Mouse (Mus musculus) liver, embryonic 13.5 days (tissue): ENCODE data around the gene St7. TPM values are rescaled to one million over a fixed set of nuclear protein-coding genes. Genes with fewer than 3 reads are reported as not detected.

Experiments used
- ATAC-seq: fragments of 200-750 bp; cut with Nextera tagmentation; 2 replicates; pipeline ENCODE4 v1.8.0; 2017; ENCODE audit warnings: low read depth, mild to moderate bottlenecking, moderate number of reproducible peaks, moderate library complexity
- DNase-seq: peaks from one replicate; pipeline ENCODE4 v3.0.0; 2022
- H3K27ac ChIP-seq: fragments of 300-500 bp; sonication (generic); 2 replicates; pipeline ENCODE4 v1.5.1; 2015; ENCODE audit warnings: moderate library complexity, mild to moderate bottlenecking, inconsistent platforms
- H3K27me3 ChIP-seq: fragments of 300-500 bp; sonication (generic); 2 replicates; pipeline ENCODE4 v1.6.1; 2015; ENCODE audit warnings: mild to moderate bottlenecking, inconsistent platforms
- H3K36me3 ChIP-seq: fragments of 300-500 bp; sonication (generic); 2 replicates; pipeline ENCODE4 v1.6.1; 2015; ENCODE audit warnings: mild to moderate bottlenecking, inconsistent platforms
- H3K4me1 ChIP-seq: fragments of 300-500 bp; sonication (generic); replicated peaks from 2 replicates; pipeline ENCODE4 v1.6.1; 2015; ENCODE audit warnings: inconsistent platforms
- H3K4me2 ChIP-seq: fragments of 300-500 bp; sonication (generic); 2 replicates; pipeline ENCODE4 v1.6.1; 2015; ENCODE audit warnings: inconsistent platforms, mild to moderate bottlenecking, moderate library complexity
- H3K4me3 ChIP-seq: fragments of 300-500 bp; sonication (generic); replicated peaks from 2 replicates; pipeline ENCODE4 v1.5.1; 2015; ENCODE audit warnings: mild to moderate bottlenecking, inconsistent platforms
- H3K9ac ChIP-seq: fragments of 300-500 bp; sonication (generic); 2 replicates; pipeline ENCODE4 v1.6.1; 2015; ENCODE audit warnings: mild to moderate bottlenecking, inconsistent platforms
- H3K9me3 ChIP-seq: fragments of 300-500 bp; sonication (generic); replicated peaks from 2 replicates; pipeline ENCODE4 v1.6.1; 2016; ENCODE audit warnings: inconsistent platforms
- WGBS: fragments of 180-500 bp; shearing (Covaris S2); methylation state at CpG from one replicate; pipeline ENCODE4 v1.1.7; 2015; ENCODE audit not compliant: insufficient replicate concordance; 5-methylcytosine and 5-hydroxymethylcytosine counted together
- polyA plus RNA-seq: library from polyadenylated mRNA; unstranded; fragments of >200 nt; fragmentation: Nextera tagmentation; extraction: Ambion mirVana; gene quantifications from 2 replicates; pipeline ENCODE4 v1.2.1, GENCODE M21; 2015

Gene St7
- polyA plus RNA-seq, 1 experiment from 2014 or later = 11.8 TPM

- WGBS = 54% methylated on average over 1 of the region's 1 CpGs
Measured at GRCm38 (mm10) chr6:17867796-17868195, 175.1 kb downstream of the St7 start.

GRCm38 (mm10) chr6:17871831-17872372 lies 179.2 kb downstream of the St7 start:
- Histone ChIP-seq H3K9me3 (no peaks in the 10 kb centered on the region), H3K4me3 (no peak overlapping the region), H3K4me2 (no peak overlapping the region), H3K36me3 (0 out of 2 replicates have a peak, but pooled peaks cover 3% of the 10 kb centered on the region), H3K27ac (no peak overlapping the region), H3K4me1 (no peaks in the 10 kb centered on the region), H3K9ac (no peak overlapping the region), H3K27me3 (no peaks in the 10 kb centered on the region)
- no peak for ATAC-seq
- 76% methylated on average over 3 of the region's 3 CpGs for WGBS
- DNase-seq = no peak

More at GRCm38 (mm10) chr6:17867796-17868195, 175.1 kb downstream of the St7 start:
- Histone ChIP-seq H3K9me3 (no peaks in the 10 kb centered on the region), H3K4me3 (no peak overlapping the region), H3K4me2 (no peak overlapping the region), H3K36me3 (0 out of 2 replicates have a peak, but pooled peaks cover 3% of the 10 kb centered on the region), H3K27me3 (no peaks in the 10 kb centered on the region), H3K9ac (no peak overlapping the region), H3K4me1 (no peaks in the 10 kb centered on the region), H3K27ac (no peak overlapping the region)
- ATAC-seq = no peak
- DNase-seq = no peak

- no peaks in the 10 kb centered on the region for H3K9me3 ChIP-seq
- no peak overlapping the region for H3K9ac ChIP-seq
- H3K4me1 ChIP-seq = no peaks in the 10 kb centered on the region
- ATAC-seq (no peak), DNase-seq (no peak)
- no peaks in the 10 kb centered on the region for H3K27me3 ChIP-seq
- no peak overlapping the region for H3K4me2 ChIP-seq
- no peak overlapping the region for H3K4me3 ChIP-seq
- no peaks in the 10 kb centered on the region for H3K36me3 ChIP-seq
- WGBS = 70% methylated on average over 7 of the region's 7 CpGs
- H3K27ac ChIP-seq = no peak overlapping the region
Measured at GRCm38 (mm10) chr6:17875606-17876005, 182.9 kb downstream of the St7 start.

GRCm38 (mm10) chr6:17876023-17876613 lies 183.4 kb downstream of the St7 start:
- no peak overlapping the region for H3K4me3 ChIP-seq
- H3K27ac ChIP-seq = no peak overlapping the region
- H3K9ac ChIP-seq = no peak overlapping the region
- H3K4me2 ChIP-seq = no peak overlapping the region
- no peaks in the 10 kb centered on the region for H3K9me3 ChIP-seq
- WGBS = 80% methylated on average over 3 of the region's 3 CpGs
- H3K27me3 ChIP-seq = no peaks in the 10 kb centered on the region
- H3K36me3 ChIP-seq = no peaks in the 10 kb centered on the region
- DNase-seq = no peak
- no peak for ATAC-seq
- H3K4me1 ChIP-seq = no peaks in the 10 kb centered on the region

GRCm38 (mm10) chr6:17876670-17877179 lies 184.0 kb downstream of the St7 start:
- Histone ChIP-seq H3K27ac (no peak overlapping the region), H3K9me3 (no peaks in the 10 kb centered on the region), H3K4me2 (no peak overlapping the region), H3K4me1 (no peaks in the 10 kb centered on the region), H3K36me3 (no peaks in the 10 kb centered on the region), H3K4me3 (no peak overlapping the region), H3K27me3 (no peaks in the 10 kb centered on the region), H3K9ac (no peak overlapping the region)
- WGBS = 71% methylated on average over 7 of the region's 7 CpGs
- ATAC-seq = no peak
- no peak for DNase-seq

GRCm38 (mm10) chr6:17882943-17883342 lies 190.2 kb downstream of the St7 start:
- H3K27me3 ChIP-seq = no peaks in the 10 kb centered on the region
- H3K4me2 ChIP-seq = no peak overlapping the region
- H3K4me1 ChIP-seq = 0 out of 2 replicates have a peak, but pooled peaks cover under 1% of the 10 kb centered on the region
- H3K9me3 ChIP-seq = no peaks in the 10 kb centered on the region
- H3K36me3 ChIP-seq = 0 out of 2 replicates have a peak, but pooled peaks cover 3% of the 10 kb centered on the region
- DNase-seq (no peak), ATAC-seq (no peak)
- no peak overlapping the region for H3K27ac ChIP-seq
- no peak overlapping the region for H3K9ac ChIP-seq
- H3K4me3 ChIP-seq = no peak overlapping the region

GRCm38 (mm10) chr6:17887765-17888164 lies 195.0 kb downstream of the St7 start:
- H3K4me3 ChIP-seq = no peak overlapping the region
- ATAC-seq (no peak), DNase-seq (no peak)
- H3K27me3 ChIP-seq = no peaks in the 10 kb centered on the region
- no peaks in the 10 kb centered on the region for H3K9me3 ChIP-seq
- H3K27ac ChIP-seq = no peak overlapping the region
- H3K9ac ChIP-seq = no peak overlapping the region
- 79% methylated on average over 6 of the region's 6 CpGs for WGBS
- H3K36me3 ChIP-seq = 0 out of 2 replicates have a peak, but pooled peaks cover 3% of the 10 kb centered on the region
- H3K4me1 ChIP-seq = 0 out of 2 replicates have a peak, but pooled peaks cover 3% of the 10 kb centered on the region
- no peak overlapping the region for H3K4me2 ChIP-seq

- Histone ChIP-seq H3K9ac (no peak overlapping the region), H3K4me1 (no peaks in the 10 kb centered on the region), H3K4me3 (no peak overlapping the region), H3K36me3 (no peaks in the 10 kb centered on the region), H3K9me3 (no peaks in the 10 kb centered on the region), H3K4me2 (no peak overlapping the region), H3K27me3 (no peaks in the 10 kb centered on the region), H3K27ac (no peak overlapping the region)
- DNase-seq (no peak), ATAC-seq (no peak)
- WGBS = 81% methylated on average over 3 of the region's 3 CpGs
Measured at GRCm38 (mm10) chr6:17895562-17895961, 202.8 kb downstream of the St7 start.

- DNase-seq = no peak
- H3K9ac ChIP-seq = no peak overlapping the region
- H3K27me3 ChIP-seq = no peaks in the 10 kb centered on the region
Measured at GRCm38 (mm10) chr6:17898539-17898938, 205.8 kb downstream of the St7 start.

GRCm38 (mm10) chr6:17903355-17903754 lies 210.6 kb downstream of the St7 start:
- no peaks in the 10 kb centered on the region for H3K36me3 ChIP-seq
- H3K9me3 ChIP-seq = no peaks in the 10 kb centered on the region
- no peak overlapping the region for H3K4me3 ChIP-seq
- WGBS = 77% methylated on average over 3 of the region's 3 CpGs
- no peak for ATAC-seq
- no peak overlapping the region for H3K4me2 ChIP-seq
- H3K9ac ChIP-seq = no peak overlapping the region
- DNase-seq = no peak
- H3K27ac ChIP-seq = no peak overlapping the region
- H3K4me1 ChIP-seq = no peaks in the 10 kb centered on the region
- H3K27me3 ChIP-seq = no peaks in the 10 kb centered on the region

More at GRCm38 (mm10) chr6:17898539-17898938, 205.8 kb downstream of the St7 start:
- no peak for ATAC-seq
- Histone ChIP-seq H3K4me3 (no peak overlapping the region), H3K4me1 (no peaks in the 10 kb centered on the region), H3K4me2 (no peak overlapping the region), H3K9me3 (no peaks in the 10 kb centered on the region), H3K27ac (no peak overlapping the region), H3K36me3 (no peaks in the 10 kb centered on the region)
- WGBS = 66% methylated on average over 1 of the region's 1 CpGs

GRCm38 (mm10) chr6:17905776-17906175 lies 213.0 kb downstream of the St7 start:
- Histone ChIP-seq H3K9me3 (no peaks in the 10 kb centered on the region), H3K4me2 (no peak overlapping the region), H3K27ac (no peak overlapping the region), H3K36me3 (no peaks in the 10 kb centered on the region), H3K4me3 (no peak overlapping the region), H3K27me3 (no peaks in the 10 kb centered on the region), H3K4me1 (no peaks in the 10 kb centered on the region), H3K9ac (no peak overlapping the region)
- no peak for ATAC-seq
- 71% methylated on average over 3 of the region's 3 CpGs for WGBS
- DNase-seq = no peak

GRCm38 (mm10) chr6:17906289-17906688 lies 213.6 kb downstream of the St7 start:
- no peak overlapping the region for H3K4me3 ChIP-seq
- ATAC-seq (no peak), DNase-seq (no peak)
- WGBS = 63% methylated on average over 6 of the region's 6 CpGs
- H3K27me3 ChIP-seq = no peaks in the 10 kb centered on the region
- H3K9me3 ChIP-seq = no peaks in the 10 kb centered on the region
- H3K4me2 ChIP-seq = no peak overlapping the region
- no peak overlapping the region for H3K9ac ChIP-seq
- no peak overlapping the region for H3K27ac ChIP-seq
- H3K4me1 ChIP-seq = no peaks in the 10 kb centered on the region
- no peaks in the 10 kb centered on the region for H3K36me3 ChIP-seq
